In the genomic region with DNA sequence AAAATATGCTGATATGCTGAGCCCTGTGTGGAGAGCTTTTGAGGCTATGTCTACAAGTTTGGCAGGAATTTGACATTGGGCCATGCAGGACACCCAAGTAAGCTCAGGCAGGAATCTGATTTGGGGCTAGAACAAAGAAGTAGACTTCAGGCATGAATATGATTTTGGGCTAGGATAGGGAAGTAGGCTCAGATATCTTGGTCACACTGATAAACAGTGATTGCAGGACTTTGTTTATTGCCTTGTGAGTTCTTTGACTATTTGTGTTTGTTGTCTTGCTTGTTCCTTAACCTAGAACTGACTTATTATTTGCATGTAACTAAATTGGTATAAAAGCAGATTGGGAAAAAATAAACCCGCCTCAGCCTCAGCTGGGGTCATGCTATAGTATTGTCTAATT, we compare ENCODE assay signal across 16 mouse cellular contexts.
"Had no signal": no experiment of that assay in that cellular context is flagged by ENCODE, and none has a peak within 500 bp of the region (broad histone marks: within the 10 kb centered on the region; RNA-seq: fewer than 3 reads in every experiment).

No protein-coding gene starts in this region.

- DNase-seq: retina, postnatal 1 day; right cerebral cortex, adult 18-20 months; right cerebral cortex, postnatal 14 days; right cerebral cortex, postnatal 25 days; right cerebral cortex, postnatal 4 days; thymus, adult 18-20 months; thymus, adult 2 months; thymus, postnatal 14 days; thymus, postnatal 25 days; thymus, postnatal 36 days; thymus, postnatal 4 days had no signal

- H3K27ac ChIP-seq: neural tube, embryonic 12.5 days; neural tube, embryonic 13.5 days; neural tube, embryonic 15.5 days; stomach, embryonic 15.5 days; stomach, postnatal 0 days had no signal

- H3K4me3 ChIP-seq: neural tube, embryonic 12.5 days; neural tube, embryonic 13.5 days; neural tube, embryonic 15.5 days; stomach, embryonic 15.5 days had no signal

- H3K27me3 ChIP-seq: neural tube, embryonic 12.5 days; neural tube, embryonic 13.5 days; neural tube, embryonic 15.5 days; stomach, embryonic 15.5 days had no signal

- H3K9ac ChIP-seq: neural tube, embryonic 12.5 days; neural tube, embryonic 13.5 days; neural tube, embryonic 15.5 days; stomach, embryonic 15.5 days had no signal

- H3K9me3 ChIP-seq: neural tube, embryonic 12.5 days; neural tube, embryonic 13.5 days; neural tube, embryonic 15.5 days; stomach, embryonic 15.5 days had no signal

- H3K4me1 ChIP-seq: neural tube, embryonic 12.5 days; neural tube, embryonic 13.5 days; neural tube, embryonic 15.5 days; stomach, embryonic 15.5 days had no signal
